Comparison of ENCODE assay signal across 9 mouse cellular contexts in the genomic region with DNA sequence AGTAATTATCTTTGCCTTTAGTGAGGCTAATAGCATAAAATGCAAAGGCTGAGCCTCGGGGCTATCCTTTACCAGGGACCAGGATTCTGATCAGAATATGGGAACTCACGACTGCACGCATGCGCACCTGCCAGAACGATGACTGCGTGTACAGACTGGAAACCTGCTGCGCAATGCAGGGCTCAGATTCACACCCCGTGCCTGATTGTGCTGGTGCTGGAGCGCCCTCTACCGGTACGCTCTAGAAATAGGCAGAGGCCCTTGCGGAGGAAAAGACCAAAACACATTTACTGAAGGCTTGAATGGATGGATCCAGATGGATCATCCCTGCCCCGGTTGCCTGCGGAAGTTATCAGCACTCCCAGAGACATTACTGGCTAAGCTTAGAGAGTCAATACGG. TPM values are rescaled to one million over a fixed set of nuclear protein-coding genes. Genes with fewer than 3 reads are reported as not detected.
DNase-seq lines count a peak whose midpoint lies in the region; ATAC-seq and TF ChIP-seq lines count a peak whose summit lies in the region.
"Had no signal": no experiment of that assay in that cellular context is flagged by ENCODE, and none has a peak within 500 bp of the region (broad histone marks: within the 10 kb centered on the region; RNA-seq: fewer than 3 reads in every experiment).

No protein-coding gene starts in this region.

- peak; percentile 75 for ATAC-seq in forebrain, embryonic 13.5 days
- ATAC-seq in lung, embryonic 14.5 days (ENCODE audit: insufficient read depth), result peak; percentile 59

- intact Hi-C loops in heart, postnatal 25 days (cut with DNase I), result loop anchor here (1.0 to 5.0 kb wide), 5 partner anchors 143 to 348 kb away; no protein-coding TSS in a partner anchor

- no peaks in the 10 kb centered on the region for H3K36me3 ChIP-seq in E14TG2a.4 (ENCODE audit: insufficient read depth, low read length)
- no peaks in the 10 kb centered on the region for H3K36me3 ChIP-seq in forebrain, embryonic 13.5 days (ENCODE audit: poor library complexity, severe bottlenecking)
- H3K36me3 ChIP-seq in lung, embryonic 14.5 days (ENCODE audit: insufficient read depth), result no peaks in the 10 kb centered on the region

- H3K4me3 ChIP-seq in E14TG2a.4 (replicated peaks; ENCODE audit: low read length), result no peak overlapping the region
- no peak overlapping the region for H3K4me3 ChIP-seq in forebrain, embryonic 13.5 days
- H3K4me3 ChIP-seq in lung, embryonic 14.5 days (ENCODE audit: low read depth, low read length), result no peak overlapping the region
- H3K4me3 ChIP-seq in olfactory bulb, adult 2 months (ENCODE audit: insufficient read depth, low read depth, low read length), result no peak overlapping the region

- TF ChIP-seq CTCF in E14TG2a.4 (conservative IDR thresholded peaks at IDR 0.05; ENCODE audit: low read length), result peak; percentile 88
- peak; percentile 99 for TF ChIP-seq CTCF in lung, embryonic 14.5 days (IDR thresholded peaks at IDR 0.05; ENCODE audit: low read depth)
- peak; percentile 93 for TF ChIP-seq CTCF in olfactory bulb, adult 2 months (IDR thresholded peaks at IDR 0.05; ENCODE audit: insufficient read depth, low read depth, low read length)

- no peak overlapping the region; the same call in 1 of the 2 replicates for H3K4me2 ChIP-seq in forebrain, embryonic 13.5 days
- no peak overlapping the region for H3K4me2 ChIP-seq in lung, embryonic 14.5 days

- H3K27me3 ChIP-seq in E14TG2a.4 (ENCODE audit: insufficient read depth, low read length), result peaks cover 37% of the 10 kb centered on the region
- peaks cover 4% of the 10 kb centered on the region; the same call in 1 of the 2 replicates for H3K27me3 ChIP-seq in forebrain, embryonic 13.5 days
- no peaks in the 10 kb centered on the region for H3K27me3 ChIP-seq in lung, embryonic 14.5 days (ENCODE audit: insufficient read depth, low read length)

- peaks cover 31% of the 10 kb centered on the region for H3K4me1 ChIP-seq in E14TG2a.4 (replicated peaks; ENCODE audit: low read depth, low read length)
- H3K4me1 ChIP-seq in forebrain, embryonic 13.5 days, result peaks cover 34% of the 10 kb centered on the region
- H3K4me1 ChIP-seq in lung, embryonic 14.5 days (ENCODE audit: insufficient read depth), result peaks cover 3% of the 10 kb centered on the region; the same call in 1 of the 2 replicates
- peaks cover 19% of the 10 kb centered on the region for H3K4me1 ChIP-seq in olfactory bulb, adult 2 months (ENCODE audit: control insufficient read depth, insufficient read depth, low read length)

- H3K27ac ChIP-seq in forebrain, embryonic 13.5 days, result no peak overlapping the region
- H3K27ac ChIP-seq in lung, embryonic 14.5 days (ENCODE audit: low read depth), result no peak overlapping the region
- H3K27ac ChIP-seq in olfactory bulb, adult 2 months (ENCODE audit: insufficient read depth, low read depth, low read length), result no peak overlapping the region
- H3K27ac ChIP-seq: macrophage had no signal

- TF ChIP-seq POLR2A in olfactory bulb, adult 2 months (IDR thresholded peaks at IDR 0.05; ENCODE audit: insufficient read depth, low read depth, low read length), result no peak

- DNase-seq in c-Kit-positive CD71-positive TER-119-positive erythroid progenitor cells, embryonic 14.5 days (ENCODE audit: low spot score), result peak; percentile 71
- peak; percentile 75 for DNase-seq in heart, postnatal 25 days (ENCODE audit: low spot score)
- DNase-seq in layer of hippocampus, adult 11-12 months (ENCODE audit: low spot score), result peak; percentile 92
- DNase-seq in lung, embryonic 14.5 days, result peak; percentile 97
- DNase-seq in thymus, adult 18-20 months, result peak; percentile 80 to 85

- no peak overlapping the region for H3K9ac ChIP-seq in forebrain, embryonic 13.5 days
- no peak overlapping the region for H3K9ac ChIP-seq in lung, embryonic 14.5 days

- H3K9me3 ChIP-seq in E14TG2a.4 (ENCODE audit: low read length), result peaks cover 4% of the 10 kb centered on the region
- H3K9me3 ChIP-seq in forebrain, embryonic 13.5 days (replicated peaks), result no peaks in the 10 kb centered on the region
- no peaks in the 10 kb centered on the region for H3K9me3 ChIP-seq in lung, embryonic 14.5 days (ENCODE audit: low read depth, low read length)

- under 1% methylated on average over 15 of the region's 15 CpGs for WGBS in forebrain, embryonic 13.5 days
- WGBS in lung, embryonic 14.5 days, result under 1% methylated on average over 15 of the region's 15 CpGs
- WGBS in olfactory bulb, adult 2 months, result under 1% methylated on average over 15 of the region's 15 CpGs

RNA-seq across cellular contexts. Expression of a gene that starts 3.8 kb away (rescaled TPM):
- polyA plus RNA-seq in forebrain, embryonic 13.5 days (2015; fragmentation: Nextera tagmentation; extraction: Ambion mirVana), result 25.3 and 28.7 TPM in 2 replicates
- total RNA-seq in heart, postnatal 25 days (2021), result 1 to 10 TPM; 6.4 to 6.9 TPM
- 11.0 and 12.7 TPM in 2 replicates for polyA plus RNA-seq in lung, embryonic 14.5 days (2014; fragmentation: Nextera tagmentation; extraction: Ambion mirVana)
- polyA plus RNA-seq in olfactory bulb, adult 2 months (2012; ENCODE audit: insufficient read depth, insufficient read length, low replicate concordance, missing spikeins), result not detected in 2 replicates
